Mouse (Mus musculus) embryonic fibroblast, embryonic 13.5 days (primary cell): ENCODE measurements at regions not wholly inside any gene's neighbourhood (a gene's known extent, or its start where the extent isn't known, plus 50 kb on each side); places are given as distances from the start of the nearest gene placed in this dataset.

ENCODE experiments used
- CTCF ChIP-seq: IDR thresholded peaks from 2 replicates; pipeline ENCODE4 v1.5.1; 2011; ENCODE audit warnings: mild to moderate bottlenecking, control low read depth, low read length, moderate library complexity, borderline replicate concordance; ENCODE audit not compliant: insufficient read depth
- POLR2A ChIP-seq: IDR thresholded peaks from 2 replicates; pipeline ENCODE4 v1.6.1; 2011; ENCODE audit warnings: low read depth, mild to moderate bottlenecking, control low read depth, low read length, moderate library complexity

- TF ChIP-seq POLR2A (no peak), CTCF (no peak)
Observed at GRCm38 (mm10) chrX:142560209-142560912, 120.8 kb upstream of the Tmem164 start.
